Mouse (Mus musculus): ENCODE results near the gene Gpr68.

Gene Gpr68

DNA sequence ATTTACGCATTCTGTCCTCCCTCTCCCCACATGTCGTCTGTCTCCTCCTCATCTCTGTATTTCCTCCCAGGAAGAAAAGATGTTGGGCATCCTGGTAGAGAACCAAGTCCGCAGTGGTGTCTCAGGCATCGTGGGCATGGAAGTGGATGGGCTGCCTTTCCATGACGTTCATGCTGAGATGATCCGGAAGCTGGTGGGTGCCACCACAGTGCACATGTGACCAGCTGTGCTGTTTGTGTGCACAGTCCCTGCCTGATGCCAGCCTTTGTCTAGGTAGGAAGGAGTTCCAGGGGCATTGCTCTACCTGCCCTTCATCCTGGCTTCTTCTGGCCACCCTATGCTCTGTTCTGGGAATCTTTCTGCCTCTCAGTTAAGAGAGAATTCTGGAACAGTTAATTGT, 36.8 kb downstream of the Gpr68 start:
- no peak for DNase-seq (ENCODE audit: low spot score in 2 of 2)

GRCm38 (mm10) chr12:100868049-100868622, 39.9 kb downstream of the Gpr68 start:
- DNase-seq (ENCODE audit: low spot score in 2 of 2) = no peak

DNA sequence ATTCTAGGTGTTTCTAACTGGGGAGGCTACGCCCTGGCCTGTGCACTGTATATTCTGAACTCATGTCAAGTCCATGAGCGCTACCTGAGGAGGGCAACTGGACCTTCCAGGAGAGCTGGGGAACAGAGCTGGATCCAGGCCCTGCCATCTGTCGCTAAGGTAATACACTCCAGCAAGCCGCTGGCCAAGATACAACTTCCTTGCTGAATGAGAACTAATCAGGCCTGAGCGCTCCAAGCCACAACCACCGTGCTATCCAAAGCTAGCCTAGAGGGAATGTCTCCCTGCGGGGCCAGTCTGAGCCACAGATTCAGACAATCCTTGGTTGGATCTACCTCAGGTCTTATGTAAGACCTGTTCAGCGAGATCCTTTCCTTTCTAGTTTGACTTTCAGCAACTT, 40.9 kb downstream of the Gpr68 start:
- DNase-seq (ENCODE audit: low spot score in 2 of 2) = no peak

- no peak for DNase-seq (ENCODE audit: low spot score in 2 of 2)
These were observed 42.4 kb downstream of the Gpr68 start for GRCm38 (mm10) chr12:100865509-100866078.

DNA sequence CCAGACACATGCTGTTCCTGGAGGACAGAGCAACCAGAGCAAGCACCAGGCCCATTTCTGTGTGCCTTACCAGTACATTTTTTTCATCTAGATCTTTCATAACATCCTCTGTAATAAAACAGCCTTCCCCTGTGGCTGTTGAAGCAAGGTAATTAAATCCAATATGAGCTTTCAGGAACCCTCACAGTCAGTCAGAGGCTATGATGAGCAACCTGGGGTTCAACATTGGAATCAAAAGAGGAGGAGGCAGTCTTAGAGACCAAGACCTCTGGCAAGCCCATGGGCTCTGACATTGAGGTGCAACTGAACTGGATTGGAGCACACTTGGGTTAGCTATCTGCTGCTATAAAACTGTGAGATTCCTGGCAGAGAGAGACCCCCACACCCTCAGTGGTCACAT, 42.9 kb downstream of the Gpr68 start:
- DNase-seq (ENCODE audit: low spot score in 2 of 2) = no peak

DNA sequence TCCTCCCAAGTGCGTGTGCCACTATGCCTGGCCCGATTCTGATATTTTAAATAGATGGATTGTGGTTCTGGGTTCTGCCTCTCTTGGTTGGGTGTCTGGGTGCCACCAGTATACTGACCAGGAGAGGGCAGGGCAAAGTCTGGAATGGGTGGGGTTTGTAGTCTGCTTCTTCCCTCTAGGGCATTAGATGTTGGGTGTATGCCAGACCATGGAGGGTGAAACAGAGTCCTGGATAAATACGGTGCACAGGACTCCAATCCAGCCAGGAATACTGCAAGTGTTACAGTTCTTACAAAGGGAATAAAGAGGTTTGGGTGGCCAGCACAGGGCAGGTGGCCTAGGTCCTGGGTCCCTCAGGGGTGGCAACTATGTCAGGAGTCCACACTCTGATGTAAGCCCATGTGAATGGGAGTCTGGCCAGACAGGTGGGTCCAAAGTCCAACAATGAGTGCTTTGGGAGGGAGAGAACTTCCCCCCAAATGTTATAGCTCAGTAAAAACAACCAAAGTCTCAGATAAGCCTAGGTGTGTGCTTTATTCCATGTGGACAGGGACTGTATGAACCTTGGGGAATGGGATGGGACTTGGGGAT, 45.0 kb downstream of the Gpr68 start:
- DNase-seq (ENCODE audit: low spot score in 2 of 2) = no peak

GRCm38 (mm10) chr12:100862272-100862671, 45.7 kb downstream of the Gpr68 start:
- no peak for DNase-seq (ENCODE audit: low spot score in 2 of 2)

GRCm38 (mm10) chr12:100857791-100858190, 50.2 kb downstream of the Gpr68 start:
- no peak for DNase-seq (ENCODE audit: low spot score in 2 of 2)

DNA sequence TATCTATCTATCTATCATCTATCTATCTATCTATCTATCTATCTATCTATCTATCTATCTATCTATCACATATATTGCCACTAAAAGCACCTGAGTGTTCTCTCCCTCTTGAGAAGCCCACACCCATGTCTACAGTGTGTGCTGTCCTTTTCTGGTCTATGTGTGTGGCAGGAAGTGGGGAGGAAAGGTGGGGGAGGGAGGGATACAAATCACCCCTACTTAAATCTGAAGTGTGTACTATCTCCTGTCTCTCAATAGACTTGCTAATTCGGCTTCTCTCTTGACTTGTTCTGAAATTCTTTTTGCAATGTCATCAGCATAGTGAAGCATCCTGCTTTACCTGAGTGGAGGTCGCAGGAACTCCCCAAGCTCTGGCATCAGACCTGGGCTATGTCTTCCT, 51.7 kb downstream of the Gpr68 start:
- DNase-seq (ENCODE audit: low spot score in 2 of 2) = no peak

DNA sequence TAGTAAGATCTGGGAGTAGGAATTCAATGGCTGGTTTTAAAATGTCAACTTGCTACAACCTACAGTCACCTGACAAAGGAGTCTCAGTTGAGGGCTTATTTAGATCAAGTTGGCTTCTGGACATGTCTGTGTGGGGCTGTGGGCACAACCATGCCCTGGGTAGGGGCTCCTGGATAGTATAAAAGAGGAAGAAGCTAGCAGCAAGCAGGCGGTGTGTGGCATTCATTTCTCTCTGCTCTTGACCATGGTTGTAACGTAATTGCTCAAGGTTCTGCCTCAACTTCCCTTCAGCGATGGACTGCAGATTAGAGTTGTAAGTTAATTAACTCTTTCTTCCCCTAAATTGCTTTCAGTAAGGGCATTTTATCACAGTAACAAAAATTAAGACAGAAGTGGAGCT, 55.6 kb downstream of the Gpr68 start:
- no peak for DNase-seq (ENCODE audit: low spot score in 2 of 2)

- DNase-seq (ENCODE audit: low spot score in 2 of 2) = peak; percentile 20 to 33
These were observed 58.4 kb downstream of the Gpr68 start for GRCm38 (mm10) chr12:100849421-100850138.

GRCm38 (mm10) chr12:100847437-100848080, 60.4 kb downstream of the Gpr68 start:
- DNase-seq (ENCODE audit: low spot score in 2 of 2) = no peak

DNA sequence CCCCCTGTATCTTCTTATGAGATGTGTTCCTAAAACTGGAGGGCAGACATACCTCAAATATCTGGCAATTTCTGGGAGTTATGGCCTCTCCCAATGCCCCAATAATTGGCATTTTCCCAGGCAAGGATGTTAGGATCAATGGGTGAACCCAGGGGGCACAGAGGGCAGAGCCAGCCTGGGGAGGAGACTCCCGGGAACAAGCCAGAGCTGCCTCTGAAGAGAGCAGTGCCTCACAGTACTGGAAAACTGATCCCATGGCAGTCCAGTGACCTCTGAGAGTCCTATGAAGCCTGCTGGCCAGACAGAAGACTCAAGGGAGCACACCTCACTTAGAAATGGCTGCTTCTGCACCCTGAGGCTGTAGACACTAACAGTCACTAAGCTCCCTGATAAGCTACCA, 61.4 kb downstream of the Gpr68 start:
- no peak for DNase-seq (ENCODE audit: low spot score in 2 of 2)

DNA sequence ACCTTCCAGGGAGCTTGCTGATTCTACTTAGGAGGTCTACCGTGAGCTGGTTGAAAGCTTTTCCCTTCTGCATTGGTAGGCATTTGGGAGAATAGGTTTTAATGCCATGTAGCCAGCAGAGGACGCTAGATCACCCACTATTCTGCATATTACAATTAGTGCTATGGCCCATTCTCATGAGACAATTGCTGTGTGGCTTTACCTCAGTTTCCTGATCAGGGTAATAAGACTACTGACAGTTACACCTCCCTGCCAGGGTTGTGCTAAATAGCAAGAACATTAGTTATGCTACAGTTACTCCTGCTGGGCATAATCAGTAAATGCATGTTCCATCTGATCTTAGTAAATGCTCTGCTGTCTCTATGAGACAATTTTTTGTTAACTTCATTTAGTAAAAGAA, 62.2 kb downstream of the Gpr68 start:
- DNase-seq (ENCODE audit: low spot score in 2 of 2) = no peak

DNA sequence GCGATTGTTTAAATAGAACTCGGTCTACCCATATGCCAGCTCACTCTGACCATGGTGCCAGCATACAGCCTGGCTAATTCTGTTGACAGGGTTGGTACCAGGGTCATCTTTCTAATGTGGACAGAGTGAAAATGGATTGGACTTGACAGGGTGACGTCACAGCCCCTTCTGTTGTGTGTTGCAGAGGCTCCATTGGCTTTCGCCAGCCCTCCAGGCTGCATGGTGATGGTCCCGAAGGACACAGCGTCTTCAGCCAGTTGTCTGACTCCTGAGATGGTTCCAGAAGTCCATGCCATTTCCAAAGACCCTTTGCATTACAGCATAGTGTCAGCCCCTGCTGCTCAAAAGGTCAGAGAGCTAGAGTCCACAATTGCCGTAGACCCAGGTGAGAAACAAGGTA, 63.5 kb downstream of the Gpr68 start:
- DNase-seq (ENCODE audit: low spot score in 2 of 2) = no peak

DNA sequence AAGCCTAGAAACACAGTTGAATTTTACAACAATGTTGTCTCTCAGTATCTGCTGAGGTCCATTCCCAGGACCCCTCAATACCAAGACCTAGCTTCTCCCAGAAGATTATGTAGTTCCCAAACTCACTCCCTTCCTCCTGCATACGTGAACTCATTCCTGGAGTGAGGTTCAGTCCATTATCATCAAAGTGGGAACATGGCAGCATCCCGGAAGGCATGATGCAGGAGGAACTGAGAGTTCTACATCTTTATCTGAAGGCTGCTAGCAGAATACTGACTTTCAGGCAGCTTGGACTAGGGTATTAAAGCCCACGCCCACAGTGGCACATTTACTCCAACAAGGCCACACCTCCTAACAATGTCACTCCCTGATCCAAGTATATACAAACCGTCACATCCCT, 64.8 kb downstream of the Gpr68 start:
- DNase-seq (ENCODE audit: low spot score in 2 of 2) = no peak

GRCm38 (mm10) chr12:100841211-100841792, 66.7 kb downstream of the Gpr68 start:
- DNase-seq (ENCODE audit: low spot score in 2 of 2) = peak; percentile 76 to 84

GRCm38 (mm10) chr12:100839926-100840325, 68.1 kb downstream of the Gpr68 start:
- peak in 1 of 2 experiments; percentile 36 for DNase-seq (ENCODE audit: low spot score in 2 of 2)

GRCm38 (mm10) chr12:100839079-100839600, 68.9 kb downstream of the Gpr68 start:
- DNase-seq (ENCODE audit: low spot score in 2 of 2) = no peak

DNA sequence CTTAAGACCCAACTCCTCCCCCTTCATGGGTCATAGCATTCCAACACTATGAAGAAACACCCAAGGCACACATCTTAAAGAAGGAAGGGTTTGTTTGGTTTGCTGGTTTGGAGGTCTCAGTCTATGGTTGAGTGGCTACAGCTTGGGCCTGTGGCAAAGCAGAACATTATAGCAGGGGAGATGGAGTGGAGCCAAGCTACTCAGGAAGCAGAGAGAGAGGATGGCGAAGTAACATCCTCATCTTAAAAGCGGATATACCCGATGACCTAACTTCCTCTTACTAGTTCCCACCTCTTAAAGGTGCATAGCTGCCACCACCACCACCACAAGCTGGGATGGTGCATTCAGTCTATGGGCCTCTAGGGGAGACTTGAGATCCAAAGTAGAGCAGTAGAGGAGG, 70.8 kb downstream of the Gpr68 start:
- no peak for DNase-seq (ENCODE audit: low spot score in 2 of 2)

GRCm38 (mm10) chr12:100831629-100832325, 76.2 kb downstream of the Gpr68 start:
- no peak for DNase-seq (ENCODE audit: low spot score in 2 of 2)

All from urinary bladder, postnatal 36 days (tissue).